Mouse (Mus musculus): ENCODE results near the gene Slc9a5.

The Slc9a5 gene

GRCm38 (mm10) chr8:105408331-105408730 lies 59.7 kb downstream of the Slc9a5 start:
- DNase-seq (ENCODE audit: low spot score) = no peak

- no peak for DNase-seq (ENCODE audit: low spot score)
Measured at GRCm38 (mm10) chr8:105409947-105410346, 61.3 kb downstream of the Slc9a5 start.

GRCm38 (mm10) chr8:105413391-105413790 lies 64.7 kb downstream of the Slc9a5 start, which contains the start of the genes Kctd19 and Lrrc36:
Gene Kctd19, minus strand, starts transcription at chr8:105413502.
Gene Lrrc36, plus strand, starts transcription at chr8:105413571.
- peak; percentile 69 for DNase-seq (ENCODE audit: low spot score)

GRCm38 (mm10) chr8:105418992-105419391 lies 70.3 kb downstream of the Slc9a5 start:
- no peak for DNase-seq (ENCODE audit: low spot score)
